Mouse (Mus musculus) ES-Bruce4 (cell line): ENCODE data around the gene Cux1. TPM values are rescaled to one million over a fixed set of nuclear protein-coding genes. Genes with fewer than 3 reads are reported as not detected.

Experiments used
- H3K27ac ChIP-seq: 2 replicates; pipeline ENCODE4 v1.5.1; 2012; ENCODE audit warnings: low read length, inconsistent platforms; ENCODE audit not compliant: insufficient read depth
- H3K27me3 ChIP-seq: 2 replicates; pipeline ENCODE4 v1.6.1; 2012; ENCODE audit warnings: mild to moderate bottlenecking, low read length, inconsistent platforms; ENCODE audit not compliant: control insufficient read depth, poor library complexity, insufficient read depth, severe bottlenecking
- H3K36me3 ChIP-seq: 2 replicates; pipeline ENCODE4 v1.6.1; 2012; ENCODE audit warnings: inconsistent platforms, mild to moderate bottlenecking, low read length, moderate library complexity; ENCODE audit not compliant: control insufficient read depth, poor library complexity, insufficient read depth, severe bottlenecking
- H3K4me1 ChIP-seq: one replicate; pipeline ENCODE4 v1.8.1; 2011; ENCODE audit warnings: low read length; ENCODE audit not compliant: control insufficient read depth, insufficient read depth
- H3K4me3 ChIP-seq: 2 replicates; pipeline ENCODE4 v1.5.1; 2011; ENCODE audit warnings: low read depth, mild to moderate bottlenecking, low read length
- H3K9ac ChIP-seq: 2 replicates; pipeline ENCODE4 v1.6.1; 2012; ENCODE audit warnings: low read depth, mild to moderate bottlenecking, inconsistent platforms; ENCODE audit not compliant: poor library complexity, severe bottlenecking
- H3K9me3 ChIP-seq: replicated peaks from 2 replicates; pipeline ENCODE4 v1.6.1; 2012; ENCODE audit warnings: mild to moderate bottlenecking, low read length, inconsistent platforms; ENCODE audit not compliant: control insufficient read depth, poor library complexity, insufficient read depth, severe bottlenecking
- CTCF ChIP-seq: IDR thresholded peaks from one replicate; pipeline ENCODE4 v1.8.1; 2011; ENCODE audit warnings: low read depth, low read length
- EP300 ChIP-seq: IDR thresholded peaks from 2 replicates; pipeline ENCODE4 v1.6.1; 2011; ENCODE audit warnings: low read depth, low read length; ENCODE audit not compliant: insufficient read depth
- POLR2A ChIP-seq: IDR thresholded peaks from one replicate; pipeline ENCODE4 v1.8.1; 2011; ENCODE audit warnings: low read length; ENCODE audit not compliant: insufficient read depth
- polyA plus RNA-seq: library from polyadenylated mRNA; stranded (reverse); fragments of >200 nt; gene quantifications from 2 replicates; pipeline ENCODE4 v1.2.4, GENCODE M21; 2011; ENCODE audit warnings: low read depth; ENCODE audit not compliant: missing spikeins, insufficient read depth, insufficient read length

The Cux1 gene
- polyA plus RNA-seq, 1 experiment: 37.0 TPM

DNA sequence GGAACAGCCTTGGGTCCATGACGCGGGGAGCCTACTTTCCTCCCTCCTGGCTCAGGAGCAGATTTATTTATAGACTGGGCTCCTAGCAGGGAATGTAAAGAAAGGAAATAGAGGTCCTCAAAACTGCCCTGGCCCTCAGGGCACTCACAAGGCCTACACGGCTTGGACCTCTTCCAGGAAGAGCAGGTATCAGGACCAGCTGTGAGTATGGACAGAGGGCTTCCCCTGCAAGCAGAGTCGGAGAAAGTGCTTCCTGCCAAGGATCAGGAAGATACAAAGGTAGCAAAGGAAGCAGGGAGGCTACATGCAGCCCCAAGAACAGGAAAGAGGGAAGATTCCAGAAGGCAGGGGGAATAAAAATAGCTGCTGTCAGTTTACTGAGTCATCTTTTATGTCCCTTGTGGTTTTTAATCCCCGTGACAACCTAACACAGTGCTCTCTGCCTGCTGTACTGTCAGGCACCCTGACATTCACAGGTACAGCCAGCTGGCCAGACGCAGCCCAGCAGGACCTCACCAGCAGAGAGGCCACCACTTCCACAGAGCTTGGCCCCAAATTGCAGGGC lies 66.9 kb downstream of the Cux1 start:
- TF ChIP-seq CTCF (no peak), EP300 (no peak), POLR2A (no peak)
- Histone ChIP-seq H3K36me3 (no peaks in the 10 kb centered on the region), H3K9ac (no peak overlapping the region), H3K27ac (no peak overlapping the region), H3K9me3 (no peaks in the 10 kb centered on the region), H3K4me1 (no peaks in the 10 kb centered on the region), H3K27me3 (no peaks in the 10 kb centered on the region), H3K4me3 (no peak overlapping the region)

DNA sequence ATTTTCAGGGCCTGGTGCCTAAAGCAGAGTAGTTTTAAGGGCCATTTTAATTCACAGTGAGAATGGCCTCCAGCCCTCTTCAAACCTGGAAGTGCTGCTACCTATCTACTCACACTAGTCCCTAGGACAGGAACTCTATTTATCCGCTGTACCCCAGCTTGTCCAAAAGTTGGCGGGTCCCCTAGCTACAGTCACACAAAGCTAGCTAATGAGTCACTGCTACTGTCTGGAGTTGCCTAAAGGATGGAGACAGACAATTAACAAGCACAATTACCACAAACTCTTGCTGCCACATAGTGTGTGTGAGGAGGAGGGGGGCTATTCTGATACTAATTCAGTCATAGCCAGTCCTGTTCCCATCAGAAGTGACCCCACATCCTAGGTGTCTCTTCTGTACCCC lies 68.0 kb downstream of the Cux1 start:
- H3K27ac ChIP-seq: no peak overlapping the region
- H3K36me3 ChIP-seq: no peaks in the 10 kb centered on the region
- H3K9me3 ChIP-seq: no peaks in the 10 kb centered on the region
- no peak overlapping the region for H3K4me3 ChIP-seq
- no peak overlapping the region for H3K9ac ChIP-seq
- no peaks in the 10 kb centered on the region for H3K4me1 ChIP-seq
- no peak for TF ChIP-seq POLR2A
- no peak for TF ChIP-seq CTCF
- no peak for TF ChIP-seq EP300
- no peaks in the 10 kb centered on the region for H3K27me3 ChIP-seq

DNA sequence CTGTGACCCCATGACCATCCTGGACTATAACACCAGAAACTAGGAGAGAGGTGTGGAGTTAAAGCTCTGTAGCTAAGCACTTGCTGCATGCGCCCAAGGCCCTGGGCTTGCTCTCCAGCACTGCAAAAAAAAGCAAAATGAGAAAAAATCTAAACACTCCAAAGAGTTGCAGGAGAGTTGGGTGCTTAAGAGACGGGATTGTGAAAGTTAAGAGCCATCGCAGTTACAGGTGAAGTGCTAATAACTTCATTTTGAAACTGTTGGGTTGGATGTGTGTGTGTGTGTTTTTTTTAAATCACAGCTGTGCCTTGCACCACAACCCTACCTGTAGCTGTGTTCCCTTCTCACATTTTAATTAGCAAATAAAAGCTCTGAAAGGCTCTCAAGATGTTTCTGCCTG lies 68.5 kb downstream of the Cux1 start:
- Histone ChIP-seq H3K9ac (no peak overlapping the region), H3K4me1 (no peaks in the 10 kb centered on the region), H3K4me3 (no peak overlapping the region), H3K36me3 (no peaks in the 10 kb centered on the region), H3K27me3 (no peaks in the 10 kb centered on the region), H3K9me3 (no peaks in the 10 kb centered on the region), H3K27ac (no peak overlapping the region)
- TF ChIP-seq POLR2A: no peak
- no peak for TF ChIP-seq EP300
- TF ChIP-seq CTCF: no peak

DNA sequence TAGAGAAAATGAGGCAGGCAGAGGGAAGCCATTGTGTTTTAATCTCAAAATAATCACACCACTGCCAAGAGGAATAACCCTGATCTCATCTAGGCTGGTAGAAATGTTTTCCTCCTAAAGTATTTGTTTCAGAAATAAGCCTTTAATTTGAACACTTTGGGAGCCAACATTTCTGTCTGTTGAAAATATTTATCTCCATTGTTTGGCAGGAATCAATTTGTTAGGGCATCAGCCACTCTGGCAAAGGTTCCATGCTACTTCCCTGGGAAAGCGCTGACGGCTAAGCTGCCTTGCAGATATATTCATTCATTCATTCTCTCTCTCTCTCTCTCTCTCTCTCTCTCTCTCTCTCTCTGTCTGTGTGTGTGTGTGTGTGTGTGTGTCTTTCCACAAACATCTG lies 70.0 kb downstream of the Cux1 start:
- Histone ChIP-seq H3K9me3 (no peaks in the 10 kb centered on the region), H3K9ac (no peak overlapping the region), H3K4me1 (no peaks in the 10 kb centered on the region), H3K4me3 (no peak overlapping the region), H3K27me3 (no peaks in the 10 kb centered on the region), H3K36me3 (no peaks in the 10 kb centered on the region), H3K27ac (no peak overlapping the region)
- TF ChIP-seq CTCF (no peak), EP300 (no peak), POLR2A (no peak)

DNA sequence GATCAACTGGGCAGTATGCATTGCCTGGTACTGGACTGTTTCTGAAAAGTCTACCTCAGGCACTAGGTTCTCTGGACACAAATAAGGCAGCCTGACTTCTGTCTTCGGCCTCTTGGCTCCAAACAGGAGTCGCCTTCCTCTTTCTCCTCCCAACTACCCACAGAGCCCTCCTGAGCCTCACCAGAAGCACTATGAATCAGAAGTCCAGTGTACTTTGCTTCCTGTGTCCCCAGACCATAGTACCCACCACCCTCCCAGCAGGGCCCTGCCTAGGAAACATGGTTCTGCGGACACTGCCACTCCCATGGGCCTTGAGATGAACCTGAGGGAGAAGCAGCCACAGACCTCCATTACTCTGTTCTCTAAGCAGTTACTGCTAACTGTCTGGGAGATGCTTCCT lies 71.7 kb downstream of the Cux1 start:
- Histone ChIP-seq H3K9me3 (no peaks in the 10 kb centered on the region), H3K9ac (no peak overlapping the region), H3K27ac (no peak overlapping the region), H3K4me3 (no peak overlapping the region), H3K4me1 (no peaks in the 10 kb centered on the region), H3K27me3 (no peaks in the 10 kb centered on the region), H3K36me3 (no peaks in the 10 kb centered on the region)
- TF ChIP-seq EP300: no peak
- no peak for TF ChIP-seq POLR2A
- no peak for TF ChIP-seq CTCF

DNA sequence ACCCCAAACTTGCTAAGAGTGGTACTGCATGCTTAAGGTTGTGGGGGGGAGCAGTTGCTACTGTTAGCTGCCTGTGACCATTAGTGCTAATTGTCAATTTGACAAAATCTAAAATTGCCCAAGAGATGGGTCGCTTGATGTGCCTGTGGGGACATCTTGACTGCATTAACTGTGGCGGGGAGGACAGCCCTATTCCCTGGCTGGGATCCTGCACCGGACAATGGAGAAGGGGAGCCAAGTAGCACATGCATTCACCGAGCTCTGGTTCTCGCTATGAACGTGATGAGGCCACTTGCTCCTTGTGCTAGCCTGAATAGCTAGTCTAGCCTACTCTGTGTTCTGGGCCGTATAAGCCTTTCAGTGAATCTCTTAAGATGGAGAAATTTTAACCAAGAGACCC lies 72.4 kb downstream of the Cux1 start:
- TF ChIP-seq EP300: no peak
- TF ChIP-seq CTCF: no peak
- TF ChIP-seq POLR2A: no peak
- Histone ChIP-seq H3K27ac (no peak overlapping the region), H3K9me3 (no peaks in the 10 kb centered on the region), H3K27me3 (no peaks in the 10 kb centered on the region), H3K4me1 (no peaks in the 10 kb centered on the region), H3K9ac (no peak overlapping the region), H3K4me3 (no peak overlapping the region), H3K36me3 (no peaks in the 10 kb centered on the region)
